Mouse (Mus musculus) forebrain, embryonic 16.5 days (tissue): ENCODE measurements around the gene Arhgef28. TPM values are rescaled to one million over a fixed set of nuclear protein-coding genes. Genes with fewer than 3 reads are reported as not detected.

Experiments
- ATAC-seq: fragments of 200-750 bp; cut with Nextera tagmentation; 2 replicates; pipeline ENCODE4 v1.8.0; 2017; ENCODE audit warnings: mild to moderate bottlenecking, moderate library complexity
- H3K27ac ChIP-seq: fragments of 300-500 bp; sonication (generic); 2 replicates; pipeline ENCODE4 v1.5.1; 2014; ENCODE audit warnings: low read length, control low read depth
- H3K27me3 ChIP-seq: fragments of 300-500 bp; sonication (generic); replicated peaks from 2 replicates; pipeline ENCODE4 v1.6.1; 2014; ENCODE audit warnings: low read length; ENCODE audit not compliant: control insufficient read depth, insufficient read depth
- H3K36me3 ChIP-seq: fragments of 300-500 bp; sonication (generic); 2 replicates; pipeline ENCODE4 v1.6.1; 2014; ENCODE audit not compliant: control insufficient read depth, insufficient read depth
- H3K4me1 ChIP-seq: fragments of 300-500 bp; sonication (generic); replicated peaks from 2 replicates; pipeline ENCODE4 v1.6.1; 2014; ENCODE audit warnings: low read length; ENCODE audit not compliant: control insufficient read depth, insufficient read depth
- H3K4me2 ChIP-seq: fragments of 300-500 bp; sonication (generic); 2 replicates; pipeline ENCODE4 v1.6.1; 2014; ENCODE audit warnings: mild to moderate bottlenecking, low read length, control low read depth
- H3K4me3 ChIP-seq: fragments of 300-500 bp; sonication (generic); replicated peaks from 2 replicates; pipeline ENCODE4 v1.5.1; 2014; ENCODE audit warnings: mild to moderate bottlenecking, low read length, control low read depth
- H3K9ac ChIP-seq: fragments of 300-500 bp; sonication (generic); replicated peaks from 2 replicates; pipeline ENCODE4 v1.6.1; 2014; ENCODE audit warnings: low read depth, low read length, control low read depth
- H3K9me3 ChIP-seq: fragments of 300-500 bp; sonication (generic); 2 replicates; pipeline ENCODE4 v1.6.1; 2016; ENCODE audit warnings: low read length; ENCODE audit not compliant: control insufficient read depth
- WGBS: fragments of 180-500 bp; shearing (Covaris S2); extraction: QIAGEN DNeasy Blood & Tissue Kit; methylation state at CpG from one replicate; pipeline ENCODE4 v1.1.7; 2014; 5-methylcytosine and 5-hydroxymethylcytosine counted together
- polyA plus RNA-seq: library from polyadenylated mRNA; unstranded; fragments of >200 nt; fragmentation: Nextera tagmentation; extraction: Ambion mirVana; gene quantifications from 2 replicates; pipeline ENCODE4 v1.2.1, GENCODE M21; 2015

Gene Arhgef28
- polyA plus RNA-seq, 1 experiment from 2014 or later, result 17.3 TPM

GRCm38 (mm10) chr13:98143000-98143399, 63.2 kb downstream of the Arhgef28 start:
- Histone ChIP-seq H3K4me1 (no peaks in the 10 kb centered on the region; the same call in 1 of the 2 replicates), H3K9ac (no peak overlapping the region), H3K4me2 (no peak overlapping the region), H3K27ac (no peak overlapping the region), H3K27me3 (no peaks in the 10 kb centered on the region), H3K36me3 (no peaks in the 10 kb centered on the region), H3K4me3 (no peak overlapping the region), H3K9me3 (no peaks in the 10 kb centered on the region)
- ATAC-seq, result no peak
- WGBS, result 94% methylated on average over 10 of the region's 10 CpGs

GRCm38 (mm10) chr13:98140626-98141025, 65.6 kb downstream of the Arhgef28 start:
- H3K4me2 ChIP-seq, result no peak overlapping the region
- H3K36me3 ChIP-seq, result no peaks in the 10 kb centered on the region
- no peak overlapping the region for H3K27ac ChIP-seq
- no peak overlapping the region for H3K9ac ChIP-seq
- no peak for ATAC-seq
- no peaks in the 10 kb centered on the region for H3K27me3 ChIP-seq
- 85% methylated on average over 9 of the region's 9 CpGs for WGBS
- no peaks in the 10 kb centered on the region for H3K9me3 ChIP-seq
- 0 out of 2 replicates have a peak, but pooled peaks cover 2% of the 10 kb centered on the region for H3K4me1 ChIP-seq
- no peak overlapping the region for H3K4me3 ChIP-seq

DNA sequence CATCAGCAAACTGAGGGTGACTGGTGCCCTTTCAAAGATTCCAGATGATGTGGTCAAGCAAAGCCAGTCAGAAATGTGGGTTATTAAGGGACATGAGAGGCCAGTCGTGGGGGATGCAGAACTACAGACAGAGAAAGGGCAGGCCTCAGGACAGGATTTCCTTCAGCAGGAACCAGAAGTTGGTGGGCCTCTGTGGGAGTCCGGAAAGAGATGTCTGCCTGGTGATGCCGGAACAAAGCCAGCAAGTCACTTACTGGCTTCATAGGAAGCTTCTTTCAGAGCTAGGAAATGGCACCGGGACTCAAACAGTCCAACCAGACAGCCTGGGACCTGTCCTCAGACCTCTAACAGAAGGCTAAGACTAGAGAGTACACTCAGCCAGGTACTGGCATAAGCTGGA, 67.5 kb downstream of the Arhgef28 start:
- H3K9ac ChIP-seq, result no peak overlapping the region
- no peaks in the 10 kb centered on the region for H3K9me3 ChIP-seq
- no peak for ATAC-seq
- H3K4me3 ChIP-seq, result no peak overlapping the region
- 0 out of 2 replicates have a peak, but pooled peaks cover 2% of the 10 kb centered on the region for H3K4me1 ChIP-seq
- no peak overlapping the region for H3K27ac ChIP-seq
- 71% methylated on average over 4 of the region's 4 CpGs for WGBS
- H3K36me3 ChIP-seq, result no peaks in the 10 kb centered on the region
- no peaks in the 10 kb centered on the region for H3K27me3 ChIP-seq
- H3K4me2 ChIP-seq, result no peak overlapping the region

- H3K9ac ChIP-seq, result no peak overlapping the region
- WGBS, result 56% methylated on average over 12 of the region's 12 CpGs
- no peaks in the 10 kb centered on the region for H3K9me3 ChIP-seq
- H3K4me2 ChIP-seq, result no peak overlapping the region
- no peaks in the 10 kb centered on the region for H3K36me3 ChIP-seq
- H3K27ac ChIP-seq, result no peak overlapping the region
- no peaks in the 10 kb centered on the region for H3K27me3 ChIP-seq
- no peak overlapping the region for H3K4me3 ChIP-seq
- H3K4me1 ChIP-seq, result 0 out of 2 replicates have a peak, but pooled peaks cover 2% of the 10 kb centered on the region
- no peak for ATAC-seq
Observed at GRCm38 (mm10) chr13:98135890-98136555, 70.2 kb downstream of the Arhgef28 start.

DNA sequence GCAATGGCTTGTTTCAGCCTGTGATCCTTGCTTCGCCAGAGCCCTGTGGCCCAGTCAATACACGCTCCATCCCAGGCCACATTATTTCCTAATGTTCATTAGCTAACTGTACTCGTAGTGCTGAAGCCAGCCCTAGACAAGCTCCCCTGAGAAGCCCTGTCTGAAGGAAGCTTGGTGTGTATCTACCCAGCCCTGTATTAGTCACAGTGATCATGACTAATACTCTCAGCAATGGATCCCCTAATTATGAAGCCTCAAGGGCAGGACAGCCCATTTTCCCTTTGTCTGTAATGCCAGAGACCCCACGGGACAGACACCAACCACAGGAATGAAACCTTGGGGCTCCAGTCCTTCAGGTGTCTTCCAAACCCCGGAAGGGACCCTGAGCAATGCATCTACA, 73.3 kb downstream of the Arhgef28 start:
- WGBS, result 87% methylated on average over 5 of the region's 5 CpGs
- no peak overlapping the region for H3K4me2 ChIP-seq
- no peaks in the 10 kb centered on the region for H3K27me3 ChIP-seq
- H3K4me1 ChIP-seq, result 0 out of 2 replicates have a peak, but pooled peaks cover 2% of the 10 kb centered on the region
- no peak overlapping the region for H3K4me3 ChIP-seq
- H3K9ac ChIP-seq, result no peak overlapping the region
- no peaks in the 10 kb centered on the region for H3K9me3 ChIP-seq
- H3K27ac ChIP-seq, result no peak overlapping the region
- no peak for ATAC-seq
- H3K36me3 ChIP-seq, result no peaks in the 10 kb centered on the region

GRCm38 (mm10) chr13:98132264-98132663, 74.0 kb downstream of the Arhgef28 start:
- H3K4me3 ChIP-seq, result no peak overlapping the region
- no peaks in the 10 kb centered on the region for H3K27me3 ChIP-seq
- no peaks in the 10 kb centered on the region for H3K9me3 ChIP-seq
- H3K9ac ChIP-seq, result no peak overlapping the region
- H3K4me1 ChIP-seq, result 0 out of 2 replicates have a peak, but pooled peaks cover 2% of the 10 kb centered on the region
- 64% methylated on average over 6 of the region's 6 CpGs for WGBS
- H3K4me2 ChIP-seq, result no peak overlapping the region
- no peak for ATAC-seq
- H3K27ac ChIP-seq, result no peak overlapping the region
- no peaks in the 10 kb centered on the region for H3K36me3 ChIP-seq

- WGBS, result 76% methylated on average over 5 of the region's 5 CpGs
- no peaks in the 10 kb centered on the region for H3K4me1 ChIP-seq
- no peak for ATAC-seq
Observed at GRCm38 (mm10) chr13:98125666-98126065, 80.6 kb downstream of the Arhgef28 start.

GRCm38 (mm10) chr13:98124113-98124745, 82.0 kb downstream of the Arhgef28 start:
- 83% methylated on average over 14 of the region's 14 CpGs for WGBS
- no peaks in the 10 kb centered on the region for H3K36me3 ChIP-seq

More at GRCm38 (mm10) chr13:98125666-98126065, 80.6 kb downstream of the Arhgef28 start:
- Histone ChIP-seq H3K36me3 (no peaks in the 10 kb centered on the region), H3K9ac (no peak overlapping the region), H3K9me3 (no peaks in the 10 kb centered on the region), H3K27ac (no peak overlapping the region), H3K27me3 (no peaks in the 10 kb centered on the region), H3K4me2 (no peak overlapping the region), H3K4me3 (no peak overlapping the region)

DNA sequence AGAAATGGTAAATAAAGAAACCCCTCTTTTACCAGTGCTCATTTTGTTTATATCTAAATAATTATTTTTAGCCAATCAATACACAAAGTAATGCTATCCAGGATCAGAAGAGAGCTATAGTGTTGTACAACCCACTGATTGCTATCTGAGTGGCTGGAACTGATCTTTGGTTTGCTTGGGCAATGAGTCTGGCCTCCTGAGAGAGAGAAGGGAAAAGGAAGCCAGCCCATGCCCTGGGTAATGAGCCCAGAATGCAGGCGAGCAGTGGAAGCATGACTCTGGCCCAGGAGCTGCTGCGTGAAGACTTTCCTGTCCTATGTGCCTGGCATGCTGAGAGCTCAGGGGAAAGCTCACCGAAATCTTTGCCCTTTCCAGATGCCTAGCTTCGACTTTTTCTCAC, 83.5 kb downstream of the Arhgef28 start:
- no peak for ATAC-seq
- Histone ChIP-seq H3K9me3 (no peaks in the 10 kb centered on the region), H3K27ac (no peak overlapping the region), H3K9ac (no peak overlapping the region), H3K27me3 (no peaks in the 10 kb centered on the region), H3K4me3 (no peak overlapping the region), H3K36me3 (no peaks in the 10 kb centered on the region), H3K4me1 (no peaks in the 10 kb centered on the region), H3K4me2 (no peak overlapping the region)
- WGBS, result 75% methylated on average over 4 of the region's 4 CpGs

More at GRCm38 (mm10) chr13:98124113-98124745, 82.0 kb downstream of the Arhgef28 start:
- Histone ChIP-seq H3K27me3 (no peaks in the 10 kb centered on the region), H3K9me3 (no peaks in the 10 kb centered on the region), H3K9ac (no peak overlapping the region), H3K4me2 (no peak overlapping the region), H3K4me3 (no peak overlapping the region), H3K4me1 (no peaks in the 10 kb centered on the region), H3K27ac (no peak overlapping the region)
- no peak for ATAC-seq
